Mouse (Mus musculus): ENCODE data around the gene Rdh16f1. TPM values are rescaled to one million over a fixed set of nuclear protein-coding genes. Genes with fewer than 3 reads are reported as not detected.
"Not testable (repeated sequence)": the region's sequence is repeated elsewhere in the genome, so short reads cannot be mapped to it uniquely, and the experiment has no call there.

Rdh16f1 gene
- polyA plus RNA-seq, 1 experiment from 2014 or later = 0.15 TPM

GRCm38 (mm10) chr10:127837793-127838192, 78.2 kb downstream of the Rdh16f1 start:
- ATAC-seq (ENCODE audit: low read depth); H3K36me3 ChIP-seq; H3K27me3 ChIP-seq; H3K27ac ChIP-seq; H3K9me3 ChIP-seq (replicated peaks); H3K4me3 ChIP-seq (replicated peaks); DNase-seq; H3K9ac ChIP-seq; H3K4me1 ChIP-seq (replicated peaks); H3K4me2 ChIP-seq: not testable (repeated sequence)
- 66% methylated on average over 5 of the region's 5 CpGs for WGBS (ENCODE audit: insufficient replicate concordance)

DNA sequence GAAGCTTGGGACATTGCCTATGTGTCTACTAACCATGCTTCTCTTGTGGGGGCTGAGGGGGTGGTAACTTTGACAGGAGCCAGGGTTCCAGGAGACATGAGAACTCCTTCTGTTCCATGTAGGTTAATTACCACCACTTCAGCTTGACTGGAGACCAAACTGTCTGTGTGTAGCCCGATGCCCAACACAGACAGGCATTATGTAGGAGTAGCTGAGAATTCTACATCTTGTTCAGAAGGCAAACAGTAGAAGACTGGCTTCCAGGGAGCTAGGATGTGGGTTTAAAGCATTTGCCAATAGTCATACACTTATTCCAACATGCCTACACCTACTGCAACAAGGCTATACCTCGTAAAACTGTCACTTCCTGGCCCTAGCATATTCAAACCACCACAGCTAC, 79.0 kb downstream of the Rdh16f1 start:
- WGBS (ENCODE audit: insufficient replicate concordance) = 56% methylated on average over 2 of the region's 2 CpGs
- ATAC-seq (ENCODE audit: low read depth) (no peak), DNase-seq (no peak)
- Histone ChIP-seq H3K4me3 (replicated peaks) (no peak overlapping the region), H3K9me3 (replicated peaks) (no peaks in the 10 kb centered on the region; the same call in 1 of the 2 replicates), H3K4me1 (replicated peaks) (no peaks in the 10 kb centered on the region), H3K27ac (no peak overlapping the region), H3K36me3 (no peaks in the 10 kb centered on the region), H3K4me2 (no peak overlapping the region), H3K27me3 (no peaks in the 10 kb centered on the region), H3K9ac (no peak overlapping the region)

DNA sequence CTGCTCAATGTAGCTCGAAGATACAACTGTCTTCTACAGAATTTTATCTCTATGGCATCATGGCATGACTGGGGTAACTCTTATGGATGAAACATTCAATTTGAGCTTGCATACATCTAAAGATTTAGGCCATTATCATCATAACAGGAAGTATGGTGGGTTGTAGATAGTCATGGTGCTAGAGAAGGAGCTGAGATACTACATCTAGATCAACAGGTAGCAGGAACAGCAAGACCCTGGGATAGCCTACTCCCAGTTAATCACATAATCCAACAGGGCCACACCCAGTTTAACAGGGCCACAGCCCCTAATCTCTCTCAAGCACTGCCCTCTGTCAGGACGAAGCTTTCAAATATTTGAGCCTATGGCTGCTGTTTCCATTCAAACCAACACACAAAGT, 81.2 kb downstream of the Rdh16f1 start:
- H3K9me3 ChIP-seq (replicated peaks) = no peaks in the 10 kb centered on the region; the same call in 1 of the 2 replicates
- no peak overlapping the region for H3K27ac ChIP-seq
- H3K36me3 ChIP-seq = no peaks in the 10 kb centered on the region
- WGBS (ENCODE audit: insufficient replicate concordance) = 37% methylated on average over 2 of the region's 2 CpGs
- no peaks in the 10 kb centered on the region for H3K4me1 ChIP-seq (replicated peaks)
- no peak overlapping the region for H3K9ac ChIP-seq
- ATAC-seq (ENCODE audit: low read depth) = no peak
- no peak overlapping the region for H3K4me2 ChIP-seq
- no peak overlapping the region for H3K4me3 ChIP-seq (replicated peaks)
- DNase-seq = no peak
- H3K27me3 ChIP-seq = no peaks in the 10 kb centered on the region

Other genes starting within 250 kb of the Rdh16f1 start
- 1.9 and 2.8 TPM in 2 replicates for gene Ndufa4l2, start 244.8 kb upstream of the Rdh16f1 start, polyA plus RNA-seq (2015; fragmentation: Nextera tagmentation; extraction: Ambion mirVana)
- 133 and 142 TPM in 2 replicates for gene Shmt2, start 237.3 kb upstream of the Rdh16f1 start, polyA plus RNA-seq (2015; fragmentation: Nextera tagmentation; extraction: Ambion mirVana)
- gene Nxph4, start 225.2 kb upstream of the Rdh16f1 start, polyA plus RNA-seq (2015; fragmentation: Nextera tagmentation; extraction: Ambion mirVana) = 0.13 TPM in 2 replicates
- 15.1 and 16.9 TPM in 2 replicates for gene Lrp1, start 138.6 kb upstream of the Rdh16f1 start, polyA plus RNA-seq (2015; fragmentation: Nextera tagmentation; extraction: Ambion mirVana)
- 12.3 and 15.5 TPM in 2 replicates for gene Stat6, start 116.8 kb upstream of the Rdh16f1 start, polyA plus RNA-seq (2015; fragmentation: Nextera tagmentation; extraction: Ambion mirVana)
- gene Nemp1, start 92.9 kb upstream of the Rdh16f1 start, polyA plus RNA-seq (2015; fragmentation: Nextera tagmentation; extraction: Ambion mirVana) = 5.0 and 6.3 TPM in 2 replicates
- 1.5 and 2.1 TPM in 2 replicates for gene Nab2, start 91.2 kb upstream of the Rdh16f1 start, polyA plus RNA-seq (2015; fragmentation: Nextera tagmentation; extraction: Ambion mirVana)
- gene Myo1a, start 54.6 kb upstream of the Rdh16f1 start, polyA plus RNA-seq (2015; fragmentation: Nextera tagmentation; extraction: Ambion mirVana) = 0.17 TPM in 2 replicates
- gene Tac2, start 35.3 kb upstream of the Rdh16f1 start, polyA plus RNA-seq (2015; fragmentation: Nextera tagmentation; extraction: Ambion mirVana) = 11.4 and 14.2 TPM in 2 replicates
- gene Zbtb39, start 20.2 kb upstream of the Rdh16f1 start, polyA plus RNA-seq (2015; fragmentation: Nextera tagmentation; extraction: Ambion mirVana) = 0.75 and 0.94 TPM in 2 replicates
- gene Gpr182, start 8.1 kb upstream of the Rdh16f1 start, polyA plus RNA-seq (2015; fragmentation: Nextera tagmentation; extraction: Ambion mirVana) = 9.0 and 11.2 TPM in 2 replicates
- gene Rdh1, start 66 bp upstream of the Rdh16f1 start, polyA plus RNA-seq (2015; fragmentation: Nextera tagmentation; extraction: Ambion mirVana) = 0.17 and 0.28 TPM in 2 replicates
- not detected in 2 replicates for gene Rdh9, start 16.6 kb downstream of the Rdh16f1 start, polyA plus RNA-seq (2015; fragmentation: Nextera tagmentation; extraction: Ambion mirVana)
- gene Rdh16, start 41.4 kb downstream of the Rdh16f1 start, polyA plus RNA-seq (2015; fragmentation: Nextera tagmentation; extraction: Ambion mirVana) = 0.05 TPM in 1 of 2 replicates, not detected in the other
- gene Rdh19, start 90.1 kb downstream of the Rdh16f1 start, polyA plus RNA-seq (2015; fragmentation: Nextera tagmentation; extraction: Ambion mirVana) = not detected in 2 replicates
- not detected in 2 replicates for gene Rdh16f2, start 106.7 kb downstream of the Rdh16f1 start, polyA plus RNA-seq (2015; fragmentation: Nextera tagmentation; extraction: Ambion mirVana)
- gene Rdh7, start 129.0 kb downstream of the Rdh16f1 start, polyA plus RNA-seq (2015; fragmentation: Nextera tagmentation; extraction: Ambion mirVana) = 0.47 and 0.70 TPM in 2 replicates
- gene Sdr9c7, start 138.7 kb downstream of the Rdh16f1 start, polyA plus RNA-seq (2015; fragmentation: Nextera tagmentation; extraction: Ambion mirVana) = not detected in 2 replicates
- not detected in 2 replicates for gene Hsd17b6, start 247.8 kb downstream of the Rdh16f1 start, polyA plus RNA-seq (2015; fragmentation: Nextera tagmentation; extraction: Ambion mirVana)